Mouse (Mus musculus): ENCODE measurements at regions not wholly inside any gene's neighbourhood (a gene's known extent, or its start where the extent isn't known, plus 50 kb on each side); places are given as distances from the start of the nearest gene placed in this dataset.

DNA sequence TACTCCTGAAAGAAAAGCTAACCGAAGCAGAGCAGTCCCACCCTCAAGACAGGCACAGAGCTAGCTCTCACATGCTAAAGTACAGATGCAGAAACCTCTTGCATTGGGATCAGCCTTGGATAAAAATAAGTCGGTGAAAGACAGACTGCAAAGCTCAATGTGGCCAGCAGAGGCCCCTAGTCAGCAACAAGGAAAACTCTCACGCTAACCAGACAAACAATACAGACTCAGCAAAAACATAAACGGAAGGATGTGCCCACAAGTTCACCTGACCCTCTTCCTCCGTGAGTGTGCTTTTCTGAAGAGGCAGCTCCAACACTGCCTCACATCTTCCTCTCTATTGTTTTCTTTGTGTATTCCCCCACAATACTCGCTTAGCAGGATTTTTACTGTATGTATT lies 77.8 kb downstream of the Rpia start:
- peak; percentile 62 to 74 for DNase-seq (ENCODE audit: low spot score in 2 of 2)

DNA sequence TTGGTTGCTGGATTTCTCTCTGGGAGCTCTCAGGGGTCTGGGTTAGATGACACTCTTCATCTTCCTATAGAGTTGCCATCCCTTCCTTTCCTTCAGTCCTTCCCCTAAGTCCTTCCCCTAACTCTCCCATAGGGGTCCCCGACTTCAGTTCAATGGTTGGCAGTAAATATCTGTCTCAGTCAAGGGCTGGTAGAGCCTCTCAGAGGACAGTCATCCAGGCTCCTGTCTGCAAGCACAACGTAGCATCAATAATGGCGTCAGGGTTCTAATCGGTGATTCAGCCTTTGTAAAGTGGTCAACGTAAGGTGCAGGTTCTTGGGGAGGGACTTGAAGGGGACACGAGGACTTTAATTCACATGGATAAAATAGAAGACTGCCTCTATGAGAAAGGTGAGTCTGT lies 78.4 kb downstream of the Rpia start:
- DNase-seq (ENCODE audit: low spot score in 2 of 2): no peak

DNA sequence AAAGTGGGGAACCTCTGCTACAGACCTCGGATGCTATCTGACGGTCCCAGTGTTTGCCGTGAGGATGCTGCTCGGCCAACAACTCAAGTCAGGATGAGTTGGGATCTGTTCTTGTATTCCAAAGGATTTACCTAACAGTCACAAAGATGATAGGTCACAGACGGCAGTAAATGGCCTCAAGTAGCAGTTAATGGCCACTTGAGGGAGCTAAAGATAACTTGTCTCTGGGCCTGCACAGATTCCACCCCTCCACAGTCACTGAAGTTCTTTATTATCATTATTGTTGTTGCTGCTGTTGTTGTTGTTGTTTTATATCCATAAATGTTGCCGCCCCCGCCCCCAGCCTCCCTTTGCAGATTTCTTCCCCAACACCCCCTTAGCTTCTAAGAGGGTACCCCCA lies 78.9 kb downstream of the Rpia start:
- no peak for DNase-seq (ENCODE audit: low spot score in 2 of 2)

DNA sequence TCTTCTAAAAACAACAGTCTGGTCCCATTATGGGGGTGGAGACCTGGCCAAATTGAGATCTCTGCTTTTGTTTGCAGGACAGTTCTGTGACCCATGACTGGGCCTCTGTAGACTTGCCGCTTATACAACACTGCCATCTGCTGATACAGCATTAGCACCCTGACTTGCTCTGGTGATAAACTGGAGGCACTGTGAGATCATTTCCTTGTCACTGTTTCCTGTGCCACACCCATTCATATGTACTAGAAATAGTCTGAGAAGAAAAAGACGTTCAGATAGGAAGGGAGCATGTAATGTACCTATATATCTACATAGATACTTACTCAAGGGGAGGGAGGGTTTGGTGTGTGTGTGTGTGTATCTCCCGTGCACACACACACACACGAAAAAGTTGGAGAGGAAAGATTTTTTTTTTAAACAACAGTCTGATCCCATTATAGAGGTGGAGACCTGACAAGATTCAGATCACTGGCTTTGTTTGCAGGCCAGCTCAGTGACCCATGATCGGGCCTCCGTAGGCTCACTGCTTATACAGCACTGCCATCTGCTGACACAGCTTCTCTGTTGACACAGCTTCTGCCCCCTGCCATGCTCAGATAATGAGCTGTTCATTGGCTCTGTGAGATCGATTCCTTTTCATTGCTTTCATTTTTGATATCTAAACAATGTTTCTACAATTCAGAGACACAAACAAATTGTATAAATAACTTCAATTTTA lies 82.5 kb downstream of the Rpia start:
- DNase-seq (ENCODE audit: low spot score in 2 of 2): peak; percentile 38 to 66

DNA sequence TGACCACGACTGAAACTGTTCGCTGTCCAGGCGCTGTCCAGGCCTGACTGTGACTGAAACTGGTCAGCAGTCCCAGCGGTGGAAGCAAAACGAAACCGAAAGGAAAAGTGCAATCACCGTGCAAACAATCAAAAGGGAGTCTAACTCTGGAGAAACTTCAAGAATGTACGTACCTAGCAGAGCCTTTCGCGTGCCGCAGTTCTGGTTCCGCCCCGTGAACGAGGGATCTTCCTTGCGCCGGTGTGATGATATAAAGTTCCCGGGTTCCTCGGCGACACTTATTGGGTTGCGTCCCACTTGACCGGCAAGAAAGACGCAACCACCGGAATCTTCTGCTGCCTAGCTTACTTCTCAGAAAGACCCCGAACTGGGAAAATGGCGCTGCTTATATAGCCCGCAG lies 96.4 kb downstream of the Rpia start:
- no peak for DNase-seq (ENCODE audit: low spot score in 2 of 2)

Data from thymus, postnatal 10 days (tissue).